Mouse (Mus musculus) intestine, embryonic 15.5 days (tissue): ENCODE measurements at regions not wholly inside any gene's neighbourhood (a gene's known extent, or its start where the extent isn't known, plus 50 kb on each side); places are given as distances from the start of the nearest gene placed in this dataset.
A peak's percentile ranks its signal among the peaks of the same experiment; 100 is the strongest.

Experiments
- ATAC-seq: fragments of 200-750 bp; cut with Nextera tagmentation; 2 replicates; pipeline ENCODE4 v1.8.0; 2017; ENCODE audit warnings: moderate TSS enrichment, moderate library complexity
- H3K27ac ChIP-seq: fragments of 300-500 bp; sonication (generic); 2 replicates; pipeline ENCODE4 v1.5.1; 2015; ENCODE audit warnings: mild to moderate bottlenecking, inconsistent platforms
- H3K27me3 ChIP-seq: fragments of 300-500 bp; sonication (generic); replicated peaks from 2 replicates; pipeline ENCODE4 v1.6.1; 2015; ENCODE audit warnings: inconsistent platforms
- H3K36me3 ChIP-seq: fragments of 300-500 bp; sonication (generic); 2 replicates; pipeline ENCODE4 v1.6.1; 2015; ENCODE audit warnings: inconsistent platforms
- H3K4me1 ChIP-seq: fragments of 300-500 bp; sonication (generic); replicated peaks from 2 replicates; pipeline ENCODE4 v1.6.1; 2015; ENCODE audit warnings: inconsistent platforms
- H3K4me2 ChIP-seq: fragments of 300-500 bp; sonication (generic); replicated peaks from 2 replicates; pipeline ENCODE4 v1.6.1; 2015; ENCODE audit warnings: mild to moderate bottlenecking, inconsistent platforms
- H3K4me3 ChIP-seq: fragments of 300-500 bp; sonication (generic); replicated peaks from 2 replicates; pipeline ENCODE4 v1.5.1; 2015; ENCODE audit warnings: inconsistent platforms
- H3K9ac ChIP-seq: fragments of 300-500 bp; sonication (generic); 2 replicates; pipeline ENCODE4 v1.6.1; 2015; ENCODE audit warnings: inconsistent platforms
- H3K9me3 ChIP-seq: fragments of 300-500 bp; sonication (generic); 2 replicates; pipeline ENCODE4 v1.6.1; 2016; ENCODE audit warnings: inconsistent platforms
- WGBS: fragments of 180-500 bp; shearing (Covaris S2); methylation state at CpG from one replicate; pipeline ENCODE4 v1.1.7; 2015; 5-methylcytosine and 5-hydroxymethylcytosine counted together

GRCm38 (mm10) chr2:84248169-84248568 lies 177.0 kb downstream of the Calcrl start:
- Histone ChIP-seq H3K27ac (no peak overlapping the region), H3K36me3 (no peaks in the 10 kb centered on the region), H3K4me3 (no peak overlapping the region), H3K27me3 (no peaks in the 10 kb centered on the region), H3K9ac (no peak overlapping the region), H3K9me3 (no peaks in the 10 kb centered on the region), H3K4me1 (no peaks in the 10 kb centered on the region), H3K4me2 (no peak overlapping the region)
- no peak for ATAC-seq
- WGBS = 76% methylated on average over 3 of the region's 3 CpGs

DNA sequence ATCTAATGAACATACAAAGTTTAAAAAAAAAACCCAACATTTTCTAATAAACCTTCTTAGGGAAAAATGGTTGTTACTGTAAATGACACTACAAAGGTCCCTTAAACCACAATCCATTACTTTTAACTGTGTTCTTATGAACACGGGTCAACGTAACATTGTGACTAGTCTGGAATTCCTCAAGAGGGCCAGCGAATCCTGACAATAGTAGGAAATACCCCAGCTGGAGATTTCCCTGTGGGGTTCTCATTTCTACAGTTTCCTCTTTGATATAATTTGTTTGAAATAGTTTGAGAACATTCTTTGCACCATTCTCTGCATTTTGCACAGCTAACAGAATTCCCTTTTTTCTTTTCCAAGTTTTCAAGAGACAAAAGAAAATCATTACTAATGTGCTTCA lies 175.3 kb downstream of the Calcrl start:
- Histone ChIP-seq H3K4me2 (no peak overlapping the region), H3K27ac (no peak overlapping the region), H3K4me3 (no peak overlapping the region), H3K36me3 (no peaks in the 10 kb centered on the region), H3K9me3 (no peaks in the 10 kb centered on the region), H3K27me3 (no peaks in the 10 kb centered on the region), H3K9ac (no peak overlapping the region), H3K4me1 (no peaks in the 10 kb centered on the region)
- ATAC-seq = no peak
- WGBS = 28% methylated on average over 3 of the region's 3 CpGs

GRCm38 (mm10) chr2:84252076-84252475 lies 173.1 kb downstream of the Calcrl start:
- Histone ChIP-seq H3K4me3 (no peak overlapping the region), H3K9me3 (no peaks in the 10 kb centered on the region), H3K9ac (no peak overlapping the region), H3K4me1 (no peaks in the 10 kb centered on the region), H3K27ac (no peak overlapping the region), H3K36me3 (no peaks in the 10 kb centered on the region), H3K4me2 (no peak overlapping the region), H3K27me3 (no peaks in the 10 kb centered on the region)
- 85% methylated on average over 1 of the region's 1 CpGs for WGBS
- ATAC-seq = no peak

GRCm38 (mm10) chr2:84258339-84259006 lies 166.7 kb downstream of the Calcrl start:
- H3K27me3 ChIP-seq = no peaks in the 10 kb centered on the region
- H3K4me1 ChIP-seq = no peaks in the 10 kb centered on the region
- no peak overlapping the region for H3K9ac ChIP-seq
- no peak overlapping the region for H3K27ac ChIP-seq
- ATAC-seq = no peak
- H3K9me3 ChIP-seq = no peaks in the 10 kb centered on the region
- 81% methylated on average over 2 of the region's 2 CpGs for WGBS
- H3K4me3 ChIP-seq = no peak overlapping the region
- no peaks in the 10 kb centered on the region for H3K36me3 ChIP-seq
- no peak overlapping the region for H3K4me2 ChIP-seq

- WGBS = 80% methylated on average over 1 of the region's 1 CpGs
- no peak overlapping the region for H3K27ac ChIP-seq
- H3K4me3 ChIP-seq = no peak overlapping the region
Measured at GRCm38 (mm10) chr2:84259222-84259621, 166.0 kb downstream of the Calcrl start.

GRCm38 (mm10) chr2:84260701-84261100 lies 164.5 kb downstream of the Calcrl start:
- no peaks in the 10 kb centered on the region for H3K27me3 ChIP-seq
- no peaks in the 10 kb centered on the region for H3K4me1 ChIP-seq
- no peaks in the 10 kb centered on the region for H3K9me3 ChIP-seq
- no peak overlapping the region for H3K4me3 ChIP-seq
- no peak overlapping the region for H3K4me2 ChIP-seq
- H3K9ac ChIP-seq = no peak overlapping the region
- ATAC-seq = no peak
- no peaks in the 10 kb centered on the region for H3K36me3 ChIP-seq
- no peak overlapping the region for H3K27ac ChIP-seq
- 62% methylated on average over 4 of the region's 4 CpGs for WGBS

More at GRCm38 (mm10) chr2:84259222-84259621, 166.0 kb downstream of the Calcrl start:
- no peaks in the 10 kb centered on the region for H3K4me1 ChIP-seq
- H3K27me3 ChIP-seq = no peaks in the 10 kb centered on the region
- no peak overlapping the region for H3K4me2 ChIP-seq
- no peaks in the 10 kb centered on the region for H3K9me3 ChIP-seq
- no peaks in the 10 kb centered on the region for H3K36me3 ChIP-seq
- ATAC-seq = no peak
- no peak overlapping the region for H3K9ac ChIP-seq

- Histone ChIP-seq H3K27me3 (no peaks in the 10 kb centered on the region), H3K9me3 (no peaks in the 10 kb centered on the region), H3K4me1 (no peaks in the 10 kb centered on the region), H3K4me2 (no peak overlapping the region), H3K4me3 (no peak overlapping the region), H3K36me3 (no peaks in the 10 kb centered on the region), H3K9ac (no peak overlapping the region), H3K27ac (no peak overlapping the region)
- ATAC-seq = no peak
- WGBS = 84% methylated on average over 5 of the region's 5 CpGs
Measured at GRCm38 (mm10) chr2:84261481-84261880, 163.7 kb downstream of the Calcrl start.

GRCm38 (mm10) chr2:84264485-84264884 lies 160.7 kb downstream of the Calcrl start:
- no peaks in the 10 kb centered on the region for H3K36me3 ChIP-seq
- ATAC-seq = no peak
- H3K27ac ChIP-seq = no peak overlapping the region
- 70% methylated on average over 2 of the region's 2 CpGs for WGBS
- H3K4me1 ChIP-seq = no peaks in the 10 kb centered on the region
- H3K9ac ChIP-seq = no peak overlapping the region
- H3K27me3 ChIP-seq = no peaks in the 10 kb centered on the region
- H3K4me3 ChIP-seq = no peak overlapping the region
- H3K9me3 ChIP-seq = no peaks in the 10 kb centered on the region
- no peak overlapping the region for H3K4me2 ChIP-seq

GRCm38 (mm10) chr2:84265002-84265401 lies 160.2 kb downstream of the Calcrl start:
- H3K9ac ChIP-seq = no peak overlapping the region
- no peaks in the 10 kb centered on the region for H3K4me1 ChIP-seq
- no peak overlapping the region for H3K27ac ChIP-seq
- H3K4me2 ChIP-seq = no peak overlapping the region
- no peaks in the 10 kb centered on the region for H3K9me3 ChIP-seq
- H3K4me3 ChIP-seq = no peak overlapping the region
- no peaks in the 10 kb centered on the region for H3K27me3 ChIP-seq
- ATAC-seq = no peak
- H3K36me3 ChIP-seq = no peaks in the 10 kb centered on the region

DNA sequence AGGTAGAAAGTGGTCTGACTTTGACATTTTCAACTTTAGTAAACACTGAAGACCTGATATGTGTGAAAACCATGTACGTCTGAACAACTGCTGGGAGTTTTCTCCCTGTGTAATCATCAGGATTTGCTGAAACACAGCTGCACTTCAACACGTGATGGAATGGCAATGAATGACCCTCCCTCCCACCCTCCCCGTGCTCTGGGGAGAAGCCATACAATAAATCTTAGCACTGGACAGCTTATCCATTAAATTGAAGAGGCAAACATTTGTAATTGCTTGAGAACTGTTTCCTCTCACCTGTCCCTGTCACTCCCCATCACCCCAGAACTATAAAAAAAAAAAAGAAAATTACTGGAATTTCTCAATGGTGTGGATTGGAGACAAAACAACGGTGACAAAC lies 159.1 kb downstream of the Calcrl start:
- Histone ChIP-seq H3K4me2 (no peak overlapping the region), H3K9me3 (no peaks in the 10 kb centered on the region), H3K4me3 (no peak overlapping the region), H3K9ac (no peak overlapping the region), H3K36me3 (no peaks in the 10 kb centered on the region), H3K4me1 (no peaks in the 10 kb centered on the region), H3K27ac (no peak overlapping the region), H3K27me3 (no peaks in the 10 kb centered on the region)
- ATAC-seq = no peak
- WGBS = 11% methylated on average over 4 of the region's 4 CpGs

DNA sequence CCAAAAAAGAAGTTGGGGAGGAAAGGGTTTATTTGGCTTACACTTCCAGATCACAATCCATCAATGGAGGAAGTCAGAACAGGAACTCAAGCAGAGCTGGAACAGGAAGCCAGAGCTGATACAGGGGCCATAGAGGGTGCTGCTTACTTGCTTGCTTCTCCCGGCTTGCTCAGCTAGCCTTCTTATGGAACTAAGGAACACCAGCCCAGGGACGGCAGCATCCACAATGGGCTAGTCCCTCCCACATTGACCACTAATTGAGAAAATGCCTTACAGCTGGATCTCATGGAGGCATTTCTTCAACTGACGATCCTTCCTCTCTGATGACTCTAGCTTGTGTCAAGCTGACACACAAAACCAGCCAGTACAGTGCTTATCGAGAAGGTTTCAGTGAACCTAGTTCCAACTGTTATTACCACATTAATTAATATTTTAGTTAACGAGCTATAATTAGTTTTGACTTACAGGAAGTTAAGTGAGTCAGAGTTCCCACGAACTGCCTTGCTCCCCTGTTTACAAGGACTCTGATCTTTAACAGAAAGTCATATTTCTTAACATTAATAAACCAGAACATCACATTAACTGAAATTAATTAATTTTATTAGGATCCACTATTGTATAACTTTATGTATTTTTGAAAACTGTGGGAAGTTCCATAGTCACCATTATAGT lies 158.2 kb downstream of the Calcrl start:
- no peak for ATAC-seq
- Histone ChIP-seq H3K27ac (no peak overlapping the region), H3K4me3 (no peak overlapping the region), H3K9me3 (no peaks in the 10 kb centered on the region), H3K4me2 (no peak overlapping the region), H3K9ac (no peak overlapping the region), H3K27me3 (no peaks in the 10 kb centered on the region), H3K4me1 (no peaks in the 10 kb centered on the region), H3K36me3 (no peaks in the 10 kb centered on the region)
- 60% methylated on average over 6 of the region's 6 CpGs for WGBS

- Histone ChIP-seq H3K4me1 (no peaks in the 10 kb centered on the region), H3K9ac (no peak overlapping the region), H3K4me2 (no peak overlapping the region), H3K27ac (no peak overlapping the region), H3K9me3 (no peaks in the 10 kb centered on the region), H3K4me3 (no peak overlapping the region), H3K27me3 (no peaks in the 10 kb centered on the region), H3K36me3 (no peaks in the 10 kb centered on the region)
- WGBS = 54% methylated on average over 6 of the region's 6 CpGs
- peak; percentile 55; the same call in 1 of the 2 replicates for ATAC-seq
Measured at GRCm38 (mm10) chr2:84274038-84274724, 151.0 kb downstream of the Calcrl start.

- H3K4me2 ChIP-seq = no peak overlapping the region
- 68% methylated on average over 1 of the region's 1 CpGs for WGBS
- no peak overlapping the region for H3K27ac ChIP-seq
- ATAC-seq = no peak
- H3K9ac ChIP-seq = no peak overlapping the region
- H3K9me3 ChIP-seq = no peaks in the 10 kb centered on the region
- no peak overlapping the region for H3K4me3 ChIP-seq
- H3K4me1 ChIP-seq = no peaks in the 10 kb centered on the region
- H3K36me3 ChIP-seq = no peaks in the 10 kb centered on the region
- H3K27me3 ChIP-seq = no peaks in the 10 kb centered on the region
Measured at GRCm38 (mm10) chr2:84277181-84277580, 148.0 kb downstream of the Calcrl start.
